Mouse (Mus musculus) heart, postnatal 0 days (tissue): Measurements from ENCODE around the gene Zscan2. TPM values are rescaled to one million over a fixed set of nuclear protein-coding genes. Genes with fewer than 3 reads are reported as not detected.

Source experiments
- ATAC-seq: fragments of 200-750 bp; cut with Nextera tagmentation; 2 replicates; pipeline ENCODE4 v1.8.0; 2017; ENCODE audit warnings: low read depth, moderate number of reproducible peaks, moderate library complexity; ENCODE audit not compliant: insufficient read depth
- DNase-seq: peaks from one replicate; pipeline ENCODE4 v3.0.0-alpha.2; 2016; ENCODE audit warnings: low spot score
- H3K27ac ChIP-seq: fragments of 300-500 bp; sonication (generic); 2 replicates; pipeline ENCODE4 v1.5.1; 2014; ENCODE audit warnings: low read depth, mild to moderate bottlenecking
- H3K27me3 ChIP-seq: fragments of 300-500 bp; sonication (generic); 2 replicates; pipeline ENCODE4 v1.6.1; 2014; ENCODE audit warnings: low read length, mixed read lengths; ENCODE audit not compliant: control insufficient read depth, insufficient read depth
- H3K36me3 ChIP-seq: fragments of 300-500 bp; sonication (generic); replicated peaks from 2 replicates; pipeline ENCODE4 v1.6.1; 2014; ENCODE audit warnings: low read length, mixed read lengths; ENCODE audit not compliant: control insufficient read depth, insufficient read depth
- H3K4me1 ChIP-seq: fragments of 300-500 bp; sonication (generic); 2 replicates; pipeline ENCODE4 v1.6.1; 2014; ENCODE audit warnings: antibody characterized with exemption; ENCODE audit not compliant: control insufficient read depth, insufficient read depth
- H3K4me2 ChIP-seq: fragments of 300-500 bp; sonication (generic); 2 replicates; pipeline ENCODE4 v1.6.1; 2014; ENCODE audit warnings: low read depth, mild to moderate bottlenecking, low read length, moderate library complexity
- H3K4me3 ChIP-seq: fragments of 300-500 bp; sonication (generic); 2 replicates; pipeline ENCODE4 v1.5.1; 2014; ENCODE audit warnings: low read depth, low read length
- H3K9ac ChIP-seq: fragments of 300-500 bp; sonication (generic); replicated peaks from 2 replicates; pipeline ENCODE4 v1.6.1; 2014; ENCODE audit warnings: low read depth, low read length, mixed read lengths
- H3K9me3 ChIP-seq: fragments of 300-500 bp; sonication (generic); replicated peaks from 2 replicates; pipeline ENCODE4 v1.6.1; 2016; ENCODE audit warnings: low read length; ENCODE audit not compliant: control insufficient read depth
- CTCF ChIP-seq: IDR thresholded peaks from 2 replicates; pipeline ENCODE4 v1.5.1; 2016; ENCODE audit warnings: antibody characterized with exemption, control low read depth, low read depth
- EP300 ChIP-seq: IDR thresholded peaks from 2 replicates; pipeline ENCODE4 v1.6.1; 2016; ENCODE audit warnings: antibody characterized with exemption, low read depth
- WGBS: fragments of 180-500 bp; shearing (Covaris S2); extraction: QIAGEN DNeasy Blood & Tissue Kit; methylation state at CpG from one replicate; pipeline ENCODE4 v1.1.7; 2014; 5-methylcytosine and 5-hydroxymethylcytosine counted together
- polyA plus RNA-seq: library from polyadenylated mRNA; unstranded; fragments of >200 nt; fragmentation: Nextera tagmentation; extraction: Ambion mirVana; gene quantifications from 2 replicates; pipeline ENCODE4 v1.2.1, GENCODE M21; 2015
- total RNA-seq: library from RNA; depleted of rRNA; stranded (reverse); fragments of >200 nt; gene quantifications from 2 replicates; pipeline ENCODE4 v1.2.3, GENCODE M21; 2014; ENCODE audit warnings: low replicate concordance

Zscan2 gene
- total and polyA plus RNA-seq, 2 experiments from 2014 or later: 1.3 to 3.7 TPM

DNA sequence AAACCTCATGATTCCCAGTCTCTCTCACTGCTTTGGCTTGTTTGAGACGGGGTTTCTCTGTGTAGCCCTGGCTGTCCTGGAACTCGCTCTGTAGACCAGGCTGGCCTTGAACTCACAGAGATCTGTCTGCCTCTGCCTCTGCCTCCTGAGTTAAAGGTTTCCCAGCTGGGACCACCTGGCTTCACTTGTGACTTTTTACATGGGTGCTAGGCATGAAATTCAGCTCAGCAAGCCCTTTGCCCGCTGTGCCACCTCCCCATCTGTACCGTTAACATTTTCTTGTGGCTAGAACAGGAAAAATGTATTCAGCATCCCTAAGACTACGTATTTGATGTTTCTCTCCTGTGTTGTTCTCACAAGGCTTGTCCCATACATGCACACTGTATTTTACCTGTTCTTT, 10.2 kb upstream of the Zscan2 start:
- ATAC-seq: no peak
- H3K4me2 ChIP-seq: no peak overlapping the region
- no peak overlapping the region for H3K4me3 ChIP-seq
- no peaks in the 10 kb centered on the region for H3K36me3 ChIP-seq
- H3K27me3 ChIP-seq: no peaks in the 10 kb centered on the region
- peaks cover 3% of the 10 kb centered on the region; the same call in 1 of the 2 replicates for H3K4me1 ChIP-seq
- no peak for DNase-seq
- 69% methylated on average over 5 of the region's 5 CpGs for WGBS
- H3K27ac ChIP-seq: no peak overlapping the region
- no peaks in the 10 kb centered on the region for H3K9me3 ChIP-seq
- TF ChIP-seq EP300 (no peak), CTCF (no peak)
- no peak overlapping the region for H3K9ac ChIP-seq

DNA sequence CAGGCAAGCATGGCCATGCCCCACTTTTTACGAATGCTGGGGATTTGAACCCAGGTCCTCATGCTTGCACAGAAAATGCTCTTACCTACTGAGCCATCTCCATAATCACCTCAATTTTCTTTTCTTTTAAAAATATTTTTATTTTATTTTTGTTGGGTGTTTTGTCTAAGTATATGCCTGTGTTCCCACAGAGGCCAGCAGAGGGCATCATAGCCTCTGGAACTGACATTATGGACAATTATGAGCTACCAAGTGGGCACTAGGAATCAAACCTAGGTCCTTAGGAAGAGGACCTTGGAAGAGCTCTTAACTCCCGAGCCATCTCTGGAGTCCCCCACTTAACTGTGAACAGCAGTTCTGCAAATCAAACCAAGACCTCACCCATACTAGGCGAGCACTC, 7.5 kb upstream of the Zscan2 start:
- peaks cover 3% of the 10 kb centered on the region; the same call in 1 of the 2 replicates for H3K4me1 ChIP-seq
- no peak overlapping the region for H3K4me3 ChIP-seq
- no peaks in the 10 kb centered on the region for H3K36me3 ChIP-seq
- H3K27ac ChIP-seq: no peak overlapping the region
- 95% methylated on average over 3 of the region's 3 CpGs for WGBS
- DNase-seq: no peak
- ATAC-seq: no peak
- no peak overlapping the region for H3K9ac ChIP-seq
- H3K27me3 ChIP-seq: no peaks in the 10 kb centered on the region
- TF ChIP-seq EP300: no peak
- no peak for TF ChIP-seq CTCF
- H3K9me3 ChIP-seq: no peaks in the 10 kb centered on the region
- H3K4me2 ChIP-seq: no peak overlapping the region

DNA sequence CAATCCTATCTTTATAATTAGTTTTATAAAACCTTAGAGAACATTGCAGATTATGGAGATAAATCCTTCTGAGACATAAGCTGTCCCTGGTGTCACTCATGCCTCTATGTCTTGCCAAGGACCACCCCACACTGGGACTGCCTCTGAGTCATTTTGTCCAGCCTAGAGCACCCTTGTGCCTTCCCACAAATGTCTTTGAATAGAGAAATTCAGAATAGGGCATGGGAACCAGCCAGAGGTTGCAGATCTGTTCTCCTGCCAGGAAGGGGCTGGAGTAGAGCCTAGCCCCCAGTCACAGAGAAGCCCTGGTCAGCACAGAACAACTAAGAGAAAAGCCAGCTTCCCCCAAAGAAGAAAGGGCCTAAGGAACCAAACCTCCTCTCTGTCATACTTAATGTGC, 5.4 kb upstream of the Zscan2 start:
- Histone ChIP-seq H3K4me2 (no peak overlapping the region), H3K27me3 (no peaks in the 10 kb centered on the region), H3K4me3 (no peak overlapping the region), H3K36me3 (no peaks in the 10 kb centered on the region), H3K9me3 (no peaks in the 10 kb centered on the region), H3K9ac (no peak overlapping the region), H3K4me1 (no peaks in the 10 kb centered on the region), H3K27ac (no peak overlapping the region)
- ATAC-seq (no peak), DNase-seq (no peak)
- TF ChIP-seq EP300 (no peak), CTCF (no peak)

DNA sequence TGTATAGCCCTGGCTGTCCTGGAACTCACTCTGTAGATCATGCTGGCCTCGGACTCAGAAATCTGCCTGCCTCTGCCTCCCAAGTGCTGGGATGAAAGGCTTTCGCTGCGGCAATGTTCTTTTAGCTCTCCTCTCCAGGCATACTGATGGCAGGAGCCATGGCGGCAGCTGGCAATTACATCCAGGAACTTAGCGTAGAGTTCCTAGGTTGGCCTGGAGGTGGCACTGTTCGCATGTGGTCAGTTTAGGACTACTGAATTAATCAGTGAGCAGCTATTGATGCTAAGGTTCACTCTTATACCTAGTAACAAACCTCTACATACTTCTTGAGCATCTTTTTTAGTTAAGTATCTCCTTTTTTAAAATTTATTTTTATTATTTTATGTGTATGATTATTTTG, 3.5 kb upstream of the Zscan2 start:
- Histone ChIP-seq H3K36me3 (no peaks in the 10 kb centered on the region), H3K9me3 (no peaks in the 10 kb centered on the region), H3K9ac (no peak overlapping the region), H3K27ac (no peak overlapping the region), H3K27me3 (no peaks in the 10 kb centered on the region), H3K4me1 (peaks cover 8% of the 10 kb centered on the region), H3K4me3 (no peak overlapping the region), H3K4me2 (no peak overlapping the region)
- DNase-seq (peak; percentile 71), ATAC-seq (no peak)
- peak; percentile 88 for TF ChIP-seq CTCF
- no peak for TF ChIP-seq EP300
- 11% methylated on average over 6 of the region's 6 CpGs for WGBS

DNA sequence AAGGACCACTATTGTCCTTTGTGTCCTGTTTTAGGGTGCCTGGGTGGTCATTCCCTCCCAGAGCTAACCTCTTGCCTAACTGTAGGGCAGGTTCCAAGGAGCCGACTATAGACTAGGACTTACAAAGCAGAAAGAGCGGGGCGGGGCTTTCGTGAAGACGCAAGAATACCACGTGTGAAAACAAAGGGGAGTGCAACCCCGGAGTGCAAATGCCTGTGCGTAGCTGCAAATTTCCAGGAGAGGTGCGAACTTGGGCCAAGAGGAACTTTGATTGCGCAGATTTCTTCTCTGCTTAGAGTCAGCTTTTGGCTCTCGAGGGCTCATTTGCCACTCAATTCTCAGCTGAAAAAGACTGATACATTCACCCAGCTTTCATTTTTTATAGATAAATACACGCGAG, 493 bp upstream of the Zscan2 start:
- Histone ChIP-seq H3K4me3 (peak overlapping the region; percentile 89), H3K4me2 (peak overlapping the region; percentile 76), H3K27ac (no peak overlapping the region), H3K9ac (0 out of 2 replicates have a peak overlapping the region, but pooled peaks have one; percentile 22), H3K27me3 (no peaks in the 10 kb centered on the region), H3K4me1 (peaks cover 23% of the 10 kb centered on the region), H3K9me3 (no peaks in the 10 kb centered on the region), H3K36me3 (peaks cover 19% of the 10 kb centered on the region)
- TF ChIP-seq CTCF (no peak), EP300 (no peak)
- DNase-seq (peak; percentile 55), ATAC-seq (peak; percentile 39)
- under 1% methylated on average over 13 of the region's 13 CpGs for WGBS

DNA sequence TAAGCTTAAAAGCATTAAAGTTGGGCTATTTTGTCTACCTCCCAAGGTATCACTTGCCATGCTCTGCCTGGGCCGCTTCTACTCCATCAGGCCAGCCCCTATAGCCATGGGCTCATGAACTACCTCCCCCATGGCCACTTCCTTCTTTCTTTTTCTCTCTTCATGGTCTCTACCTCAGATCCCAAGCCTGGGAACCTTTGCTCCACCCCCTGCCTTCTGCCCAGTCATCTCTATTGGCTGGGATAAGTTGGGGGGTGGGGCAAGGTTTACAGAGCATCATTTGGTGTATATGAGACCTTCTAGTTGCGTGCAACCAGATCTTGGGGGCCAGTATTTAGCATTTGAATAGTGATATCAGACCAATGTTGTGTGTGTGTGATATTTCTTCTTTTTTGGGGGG, 1.8 kb downstream of the Zscan2 start:
- no peak overlapping the region for H3K4me3 ChIP-seq
- peaks cover 34% of the 10 kb centered on the region for H3K36me3 ChIP-seq
- ATAC-seq: no peak
- no peak for DNase-seq
- H3K4me1 ChIP-seq: peaks cover 32% of the 10 kb centered on the region
- no peak overlapping the region for H3K9ac ChIP-seq
- H3K27me3 ChIP-seq: no peaks in the 10 kb centered on the region
- no peaks in the 10 kb centered on the region for H3K9me3 ChIP-seq
- H3K4me2 ChIP-seq: no peak overlapping the region
- TF ChIP-seq CTCF (no peak), EP300 (no peak)
- no peak overlapping the region for H3K27ac ChIP-seq
- WGBS: 86% methylated on average over 2 of the region's 2 CpGs
